Mouse (Mus musculus) E14TG2a.4 (cell line): ENCODE data around the gene Rsph10b.

Source experiments
- CTCF ChIP-seq: conservative IDR thresholded peaks from 2 replicates; pipeline ENCODE4 v1.5.1; 2014; ENCODE audit warnings: low read length
- NANOG ChIP-seq: IDR thresholded peaks from 2 replicates; pipeline ENCODE4 v1.6.1; 2014; ENCODE audit warnings: borderline replicate concordance, low read length, mixed read lengths
- POU5F1 ChIP-seq: IDR thresholded peaks from 2 replicates; pipeline ENCODE4 v1.6.1; 2014; ENCODE audit warnings: low read length, borderline replicate concordance

DNA sequence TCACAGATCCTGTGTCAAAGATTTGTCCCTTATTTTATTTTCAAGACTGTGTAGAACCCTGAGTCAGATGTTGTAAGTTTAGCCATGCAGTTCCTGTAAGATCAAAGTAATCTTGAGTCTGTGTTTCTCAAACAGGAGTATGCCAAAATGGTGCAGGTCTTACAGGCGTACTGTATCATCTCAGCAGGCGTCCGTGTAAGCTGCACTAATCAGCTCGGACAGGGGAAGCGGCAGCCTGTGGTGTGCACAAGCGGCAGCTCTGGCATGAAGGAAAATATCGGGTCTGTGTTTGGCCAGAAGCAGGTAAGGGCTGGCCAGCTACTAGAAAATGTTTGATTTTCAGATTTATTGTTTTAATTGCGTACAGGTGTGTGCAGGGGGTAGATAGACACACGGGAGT is 16.6 kb upstream of the Rsph10b start:
- TF ChIP-seq CTCF, result no peak
- TF ChIP-seq NANOG, result no peak
- no peak for TF ChIP-seq POU5F1
